Mouse (Mus musculus) B cell, adult 2 months (primary cell): ENCODE results near the gene Sema4d.

Experiments used
- DNase-seq, 2 experiments: peaks; one replicate each; pipeline ENCODE4 v3.0.0; 2022

Gene Sema4d

GRCm38 (mm10) chr13:51813621-51814615 is 20.4 kb upstream of the Sema4d start:
- peak; percentile 81 to 83 for DNase-seq

DNA sequence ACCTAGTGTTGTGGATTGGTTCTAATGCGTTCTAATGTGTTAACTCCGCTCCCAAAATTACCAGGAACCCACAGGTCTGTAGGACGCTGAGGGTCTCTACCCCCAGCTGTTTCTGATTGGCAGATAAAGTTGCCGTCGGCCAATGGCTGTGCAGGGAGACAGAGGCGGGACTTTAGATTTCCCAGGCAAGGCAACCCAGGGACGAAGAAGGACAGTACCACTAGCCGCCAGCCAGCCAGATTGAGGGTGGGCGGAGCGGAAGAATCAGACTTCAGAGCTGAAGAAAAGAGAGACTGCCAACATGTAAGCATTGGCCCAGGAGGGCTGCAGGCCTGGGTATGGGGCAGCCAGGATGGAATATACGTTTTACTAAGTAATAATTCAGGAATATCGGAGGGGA is 14.6 kb upstream of the Sema4d start:
- DNase-seq = no peak

- no peak for DNase-seq
These were observed 12.7 kb upstream of the Sema4d start for GRCm38 (mm10) chr13:51806220-51806619.

- DNase-seq = no peak
These were observed 12.1 kb upstream of the Sema4d start for GRCm38 (mm10) chr13:51805634-51806033.

- peak; percentile 82 to 86 for DNase-seq
These were observed 7.4 kb upstream of the Sema4d start for GRCm38 (mm10) chr13:51800921-51801320.

GRCm38 (mm10) chr13:51799735-51800522 is 6.4 kb upstream of the Sema4d start:
- no peak for DNase-seq

GRCm38 (mm10) chr13:51797899-51798746 is 4.6 kb upstream of the Sema4d start:
- DNase-seq = peak; percentile 69 to 70

DNA sequence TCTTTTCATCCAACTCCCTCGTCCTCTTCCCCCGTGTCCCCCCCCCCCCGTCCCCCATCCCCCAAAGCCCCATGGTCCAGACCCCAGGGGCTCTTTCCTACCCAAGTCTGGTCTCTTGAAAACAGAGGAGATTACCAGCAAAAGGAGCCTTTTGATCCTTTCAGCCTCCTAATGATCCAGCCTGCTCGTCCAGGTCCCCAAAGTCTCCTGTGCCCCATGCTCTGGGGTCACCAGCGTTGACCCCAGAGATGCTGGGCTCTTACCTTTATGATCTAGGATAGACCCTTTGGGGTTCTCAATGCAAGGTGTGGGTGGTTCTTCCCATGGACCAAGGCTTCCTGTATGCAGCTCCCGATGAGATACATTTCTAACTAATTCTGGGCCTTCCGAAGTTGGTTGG is 401 bp upstream of the Sema4d start:
- no peak for DNase-seq

- peak; percentile 80 to 81 for DNase-seq
These were observed 670 bp downstream of the Sema4d start for GRCm38 (mm10) chr13:51792729-51793424.

- peak; percentile 44 to 46 for DNase-seq
These were observed 1.4 kb downstream of the Sema4d start for GRCm38 (mm10) chr13:51792135-51792573.

- DNase-seq = no peak
These were observed 1.9 kb downstream of the Sema4d start for GRCm38 (mm10) chr13:51791604-51792003.

DNA sequence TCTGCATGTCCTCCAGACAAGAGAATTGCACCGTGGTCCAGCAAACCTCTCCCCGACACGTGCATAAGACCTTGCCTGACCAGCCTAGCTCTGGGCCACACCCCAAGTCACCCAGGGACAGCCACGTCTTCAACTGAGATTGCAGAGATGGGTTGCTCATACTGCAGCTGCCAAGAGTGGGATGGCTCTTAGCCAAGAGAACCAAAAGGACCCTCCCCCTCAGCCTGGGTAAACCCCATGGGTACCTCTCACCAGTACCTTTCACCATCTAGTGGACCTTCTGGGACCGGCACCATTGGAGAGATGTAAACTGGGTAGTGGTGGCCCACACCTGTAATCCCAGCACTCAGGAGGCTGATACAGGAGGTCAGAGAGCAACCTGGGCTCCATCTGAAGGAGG is 2.8 kb downstream of the Sema4d start:
- no peak for DNase-seq

DNA sequence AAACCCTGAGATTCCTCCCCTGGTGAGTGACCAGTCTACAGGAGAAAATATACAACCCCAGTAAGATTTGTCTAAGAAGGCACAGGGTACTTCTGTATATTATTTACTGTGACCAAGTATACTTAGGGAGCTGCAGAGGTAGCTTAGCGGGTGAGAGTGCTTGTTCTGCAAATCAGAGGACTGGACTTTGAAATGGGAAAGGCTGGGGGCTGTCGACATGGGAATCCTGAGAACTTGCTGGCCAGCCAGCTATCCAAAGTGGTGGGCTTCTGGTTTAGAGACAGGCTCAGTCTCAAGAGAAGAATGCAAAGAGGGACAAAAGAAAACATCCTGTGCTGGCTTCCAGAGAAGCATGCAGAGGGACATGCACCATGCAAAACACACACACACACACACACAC is 5.7 kb downstream of the Sema4d start:
- DNase-seq = no peak

DNA sequence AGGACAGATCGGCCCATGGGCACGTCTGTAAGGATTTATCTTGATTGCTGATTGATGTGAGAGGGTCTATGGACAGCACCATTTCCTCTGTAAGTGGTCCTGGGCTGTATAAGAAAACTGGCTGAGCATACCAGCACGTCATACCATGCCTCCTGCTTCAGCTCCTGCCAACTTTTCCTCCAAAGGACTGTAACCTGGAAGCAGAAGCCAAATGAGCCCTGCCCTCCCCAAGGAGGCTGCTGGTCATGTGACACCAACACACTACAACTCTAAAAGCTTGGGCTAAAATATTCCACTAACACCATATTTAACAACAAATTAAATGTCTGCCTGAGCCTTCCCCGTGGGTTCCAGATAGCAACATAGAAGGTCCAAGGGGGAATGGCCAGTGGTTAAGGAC is 6.9 kb downstream of the Sema4d start:
- DNase-seq = no peak

GRCm38 (mm10) chr13:51784476-51784875 is 9.1 kb downstream of the Sema4d start:
- DNase-seq = no peak

GRCm38 (mm10) chr13:51783857-51784256 is 9.7 kb downstream of the Sema4d start:
- no peak for DNase-seq

DNA sequence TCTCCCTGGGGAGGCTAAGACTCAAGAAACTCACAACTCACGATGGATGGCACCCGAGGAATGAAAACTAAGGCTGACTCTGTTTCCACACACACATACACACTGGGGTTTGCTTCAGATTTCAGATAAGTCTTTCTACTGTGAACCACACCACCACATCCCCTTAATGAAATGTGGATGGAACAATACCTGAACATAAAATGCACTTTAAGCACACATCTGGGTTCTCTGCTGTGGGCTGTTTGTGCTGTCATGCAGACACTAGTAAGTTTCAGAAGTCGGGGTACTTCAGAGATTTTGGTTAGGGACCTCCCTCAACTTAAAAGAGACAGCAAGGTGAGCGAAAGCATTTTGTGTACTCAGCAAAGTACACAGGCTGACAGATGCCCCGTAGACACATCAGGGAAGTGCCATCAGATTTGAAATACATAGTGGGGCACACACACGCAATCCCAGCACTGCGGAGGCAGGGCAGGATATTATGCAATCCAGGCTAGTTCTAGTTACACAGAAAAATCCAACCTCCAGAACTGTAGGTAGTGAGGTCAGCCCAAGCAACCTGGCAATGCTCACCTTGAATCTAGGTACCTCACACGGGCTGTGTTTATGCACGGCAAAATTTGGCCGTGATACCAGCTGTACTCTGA is 12.9 kb downstream of the Sema4d start:
- no peak for DNase-seq

GRCm38 (mm10) chr13:51778983-51779962 is 14.3 kb downstream of the Sema4d start:
- no peak for DNase-seq

GRCm38 (mm10) chr13:51778351-51778982 is 15.1 kb downstream of the Sema4d start:
- no peak for DNase-seq
